Mouse (Mus musculus) hindbrain, postnatal 0 days (tissue): ENCODE measurements around the gene Nfkb1. TPM values are rescaled to one million over a fixed set of nuclear protein-coding genes. Genes with fewer than 3 reads are reported as not detected.

ENCODE experiments used
- ATAC-seq: fragments of 200-750 bp; cut with Nextera tagmentation; 2 replicates; pipeline ENCODE4 v1.8.0; 2017; ENCODE audit warnings: mild to moderate bottlenecking, moderate TSS enrichment, moderate library complexity
- DNase-seq: peaks from one replicate; pipeline ENCODE4 v3.0.0-alpha.2; 2015; ENCODE audit warnings: low spot score
- H3K27ac ChIP-seq: fragments of 300-500 bp; sonication (generic); 2 replicates; pipeline ENCODE4 v1.5.1; 2014; ENCODE audit warnings: mild to moderate bottlenecking
- H3K27me3 ChIP-seq: fragments of 300-500 bp; sonication (generic); 2 replicates; pipeline ENCODE4 v1.6.1; 2014; ENCODE audit warnings: low read length, mixed read lengths; ENCODE audit not compliant: insufficient read depth
- H3K36me3 ChIP-seq: fragments of 300-500 bp; sonication (generic); 2 replicates; pipeline ENCODE4 v1.6.1; 2014; ENCODE audit warnings: low read length, mixed read lengths; ENCODE audit not compliant: insufficient read depth
- H3K4me1 ChIP-seq: fragments of 300-500 bp; sonication (generic); 2 replicates; pipeline ENCODE4 v1.6.1; 2014; ENCODE audit warnings: antibody characterized with exemption, low read length, mixed read lengths; ENCODE audit not compliant: insufficient read depth
- H3K4me2 ChIP-seq: fragments of 300-500 bp; sonication (generic); 2 replicates; pipeline ENCODE4 v1.6.1; 2014; ENCODE audit warnings: low read depth, mild to moderate bottlenecking, low read length, moderate library complexity, mixed read lengths
- H3K4me3 ChIP-seq: fragments of 300-500 bp; sonication (generic); 2 replicates; pipeline ENCODE4 v1.5.1; 2014; ENCODE audit warnings: low read length
- H3K9ac ChIP-seq: fragments of 300-500 bp; sonication (generic); replicated peaks from 2 replicates; pipeline ENCODE4 v1.6.1; 2014; ENCODE audit warnings: mild to moderate bottlenecking, low read length, moderate library complexity, mixed read lengths
- H3K9me3 ChIP-seq: fragments of 300-500 bp; sonication (generic); 2 replicates; pipeline ENCODE4 v1.6.1; 2016; ENCODE audit warnings: low read length, mixed read lengths
- CTCF ChIP-seq: IDR thresholded peaks from 2 replicates; pipeline ENCODE4 v1.5.1; 2016; ENCODE audit warnings: antibody characterized with exemption, control low read depth, low read depth
- WGBS: fragments of 180-500 bp; shearing (Covaris S2); extraction: QIAGEN DNeasy Blood & Tissue Kit; methylation state at CpG from one replicate; pipeline ENCODE4 v1.1.7; 2014; 5-methylcytosine and 5-hydroxymethylcytosine counted together
- polyA plus RNA-seq: library from polyadenylated mRNA; unstranded; fragments of >200 nt; fragmentation: Nextera tagmentation; extraction: Ambion mirVana; gene quantifications from 2 replicates; pipeline ENCODE4 v1.2.1, GENCODE M21; 2015
- total RNA-seq: library from RNA; depleted of rRNA; stranded (reverse); fragments of >200 nt; gene quantifications from 2 replicates; pipeline ENCODE4 v1.2.3, GENCODE M21; 2014

Gene Nfkb1
- total and polyA plus RNA-seq, 2 experiments from 2014 or later: 5.1 to 40.1 TPM

DNA sequence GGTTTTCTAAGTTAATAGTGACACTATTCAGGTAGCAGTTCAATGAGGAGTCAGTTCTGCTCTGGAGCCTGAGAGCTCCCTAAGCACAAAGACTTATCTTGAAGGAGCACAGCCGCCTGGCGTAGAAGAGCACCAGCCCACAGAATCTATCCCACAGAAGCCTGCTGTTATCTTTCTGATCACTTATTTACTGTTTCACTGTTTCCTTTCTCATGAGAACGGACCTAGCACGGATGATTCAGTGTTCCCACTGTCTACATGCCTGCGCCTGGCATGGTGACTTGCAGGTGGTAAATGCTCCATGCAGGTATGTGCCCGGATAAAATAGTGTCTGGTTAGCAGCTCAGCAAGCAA is 27.8 kb upstream of the Nfkb1 start:
- TF ChIP-seq CTCF: no peak
- H3K36me3 ChIP-seq: no peaks in the 10 kb centered on the region
- no peak overlapping the region for H3K27ac ChIP-seq
- H3K27me3 ChIP-seq: no peaks in the 10 kb centered on the region
- no peak for DNase-seq
- no peak overlapping the region for H3K4me2 ChIP-seq
- H3K4me1 ChIP-seq: no peaks in the 10 kb centered on the region
- no peak overlapping the region for H3K9ac ChIP-seq
- no peaks in the 10 kb centered on the region for H3K9me3 ChIP-seq
- H3K4me3 ChIP-seq: no peak overlapping the region
- ATAC-seq: no peak
- 83% methylated on average over 6 of the region's 6 CpGs for WGBS

DNA sequence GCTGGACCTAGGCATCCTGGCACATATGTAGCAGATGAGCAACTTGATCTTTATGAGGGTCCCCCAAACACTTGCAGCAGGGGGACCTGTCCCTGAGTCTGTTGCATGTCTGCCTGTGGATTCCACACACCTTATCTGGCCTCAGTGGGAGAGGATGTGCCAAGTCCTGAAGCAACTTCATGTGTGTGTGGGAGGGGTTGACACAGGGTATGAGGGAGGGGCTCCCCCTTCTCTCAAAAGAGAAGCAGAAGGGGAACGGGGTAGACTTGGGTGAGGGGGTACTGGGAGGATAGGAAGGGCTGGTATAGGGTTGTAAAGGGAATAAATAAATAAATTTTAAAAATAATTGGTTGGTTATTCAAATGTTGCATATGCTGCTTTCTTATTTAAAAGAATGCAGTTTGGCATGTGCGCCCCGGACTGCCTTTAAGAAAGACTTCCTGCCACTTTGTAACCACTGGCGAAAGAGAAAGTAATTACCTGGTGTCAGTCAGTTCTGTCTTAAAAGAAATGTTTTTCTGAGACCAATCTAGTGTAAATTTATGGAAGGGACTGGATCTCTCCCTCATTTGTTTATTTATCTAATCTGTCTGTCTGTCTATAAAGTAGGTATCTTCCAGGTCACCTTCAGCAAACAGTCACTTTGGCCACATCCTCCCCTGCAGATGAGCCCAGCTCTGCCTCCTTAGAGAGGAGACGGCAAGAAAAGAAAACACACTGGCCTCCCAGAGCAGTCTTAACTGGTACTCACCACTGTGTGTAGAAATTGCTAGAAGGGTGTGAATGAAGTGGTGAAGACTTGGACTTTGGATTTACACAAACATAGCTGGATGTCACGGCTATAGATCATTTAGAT is 27.2 kb upstream of the Nfkb1 start:
- no peak for TF ChIP-seq CTCF
- ATAC-seq: no peak

DNA sequence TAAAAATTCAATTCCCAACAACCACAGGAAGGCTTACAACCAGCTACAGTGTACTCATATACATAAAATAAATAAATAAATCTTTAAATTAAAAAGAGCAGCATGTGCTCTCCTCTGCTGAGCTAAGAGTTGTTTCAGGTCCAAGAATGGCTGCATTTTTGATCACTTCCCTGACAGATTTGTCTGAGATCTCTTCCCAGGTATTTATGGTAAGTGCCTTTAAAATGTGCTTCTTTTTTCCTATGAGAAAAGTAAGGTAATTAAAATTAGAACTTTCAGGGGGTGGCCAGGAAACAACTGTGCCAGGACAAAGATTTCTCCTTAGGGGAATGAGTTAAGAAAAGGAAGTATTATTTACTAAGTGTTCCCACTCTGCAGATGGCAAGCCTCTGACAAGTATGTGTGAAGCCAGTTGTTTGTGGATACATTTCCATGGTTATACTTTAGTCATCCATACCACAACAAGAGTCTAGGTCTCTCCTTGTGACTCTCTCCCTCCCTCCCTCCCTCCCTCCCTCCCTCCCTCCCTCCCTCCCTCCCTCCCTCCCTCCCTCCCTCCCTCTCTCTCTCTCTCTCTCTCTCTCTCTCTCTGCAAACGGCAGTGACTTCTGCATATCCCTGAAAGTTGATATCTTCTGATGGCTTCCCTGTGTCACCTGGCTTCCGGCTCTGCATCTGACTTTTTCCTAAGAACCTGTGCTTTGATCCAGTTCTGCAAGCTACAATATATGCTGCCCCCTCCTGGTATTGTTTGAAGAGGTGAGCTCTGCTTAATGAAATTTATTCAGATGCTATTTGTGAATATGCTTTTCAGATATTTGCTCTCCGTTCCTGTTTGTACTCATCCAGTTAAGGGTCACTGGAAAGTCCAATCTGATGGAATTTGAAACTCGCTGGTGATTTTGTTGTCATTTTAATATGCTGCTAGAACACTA is 21.9 kb upstream of the Nfkb1 start:
- H3K9me3 ChIP-seq: no peaks in the 10 kb centered on the region
- 50% methylated on average over 3 of the region's 4 CpGs for WGBS
- no peak overlapping the region for H3K27ac ChIP-seq
- H3K9ac ChIP-seq: no peak overlapping the region
- no peaks in the 10 kb centered on the region for H3K4me1 ChIP-seq
- peak; percentile 63 for TF ChIP-seq CTCF
- ATAC-seq (no peak), DNase-seq (peak; percentile 82)
- H3K36me3 ChIP-seq: no peaks in the 10 kb centered on the region
- H3K4me2 ChIP-seq: no peak overlapping the region
- H3K27me3 ChIP-seq: no peaks in the 10 kb centered on the region
- no peak overlapping the region for H3K4me3 ChIP-seq

More for the DNA sequence above, 27.2 kb upstream of the Nfkb1 start:
- 80% methylated on average over 6 of the region's 6 CpGs for WGBS
- Histone ChIP-seq H3K27me3 (no peaks in the 10 kb centered on the region), H3K4me3 (no peak overlapping the region), H3K27ac (no peak overlapping the region), H3K9me3 (no peaks in the 10 kb centered on the region), H3K36me3 (no peaks in the 10 kb centered on the region), H3K4me2 (no peak overlapping the region), H3K4me1 (no peaks in the 10 kb centered on the region), H3K9ac (no peak overlapping the region)
- DNase-seq: no peak

DNA sequence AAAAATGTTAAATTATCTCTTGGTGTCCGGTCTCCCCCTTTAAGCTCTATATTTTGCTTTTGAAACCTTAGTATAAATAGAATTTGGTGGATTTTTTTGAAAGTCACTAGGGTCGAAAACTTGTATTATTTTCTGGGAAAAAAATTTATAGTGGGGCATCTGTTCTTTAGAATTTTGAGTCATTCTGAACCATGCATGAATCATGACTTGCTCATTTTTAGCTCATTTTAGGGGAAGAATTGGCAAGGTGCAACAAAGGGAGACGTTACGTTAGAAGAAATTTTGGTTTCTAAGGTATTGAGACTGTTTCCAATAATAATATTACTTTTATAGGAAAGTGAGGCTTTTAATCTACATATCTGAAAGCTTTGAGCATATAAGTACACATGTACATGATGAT is 20.3 kb upstream of the Nfkb1 start:
- no peak for DNase-seq
- Histone ChIP-seq H3K4me3 (no peak overlapping the region), H3K9ac (no peak overlapping the region), H3K4me1 (no peaks in the 10 kb centered on the region), H3K4me2 (no peak overlapping the region), H3K9me3 (no peaks in the 10 kb centered on the region), H3K27ac (no peak overlapping the region), H3K27me3 (no peaks in the 10 kb centered on the region), H3K36me3 (no peaks in the 10 kb centered on the region)
- no peak for ATAC-seq
- no peak for TF ChIP-seq CTCF
- 88% methylated on average over 4 of the region's 4 CpGs for WGBS

DNA sequence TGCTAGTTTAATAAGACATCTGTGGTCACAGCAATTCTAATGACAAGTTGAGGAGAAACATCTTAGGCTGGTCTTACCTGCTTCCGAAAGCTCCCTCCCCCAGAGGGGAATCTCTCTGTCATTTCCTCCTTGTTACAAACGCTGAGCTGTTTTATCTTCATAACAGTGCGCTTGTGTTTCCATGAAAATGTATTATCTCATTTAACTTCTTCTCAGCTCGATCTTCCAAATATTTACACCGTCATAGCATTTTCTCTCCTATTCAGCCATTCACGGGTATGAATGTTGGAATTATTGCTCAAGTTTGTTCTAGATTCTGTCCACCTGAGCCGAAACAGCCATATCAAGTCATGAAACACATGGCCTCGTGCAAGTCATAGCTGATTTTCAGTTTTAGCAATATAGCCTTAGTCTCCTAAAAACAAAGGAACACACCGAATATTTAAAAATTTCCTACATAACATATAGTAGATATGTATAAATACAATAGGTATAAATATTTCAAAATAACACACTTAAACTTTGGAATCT is 19.8 kb upstream of the Nfkb1 start:
- ATAC-seq (no peak), DNase-seq (no peak)
- TF ChIP-seq CTCF: no peak
- Histone ChIP-seq H3K9ac (no peak overlapping the region), H3K36me3 (no peaks in the 10 kb centered on the region), H3K27me3 (no peaks in the 10 kb centered on the region), H3K4me3 (no peak overlapping the region), H3K4me2 (no peak overlapping the region), H3K4me1 (no peaks in the 10 kb centered on the region), H3K27ac (no peak overlapping the region), H3K9me3 (no peaks in the 10 kb centered on the region)
- WGBS: 93% methylated on average over 9 of the region's 9 CpGs

DNA sequence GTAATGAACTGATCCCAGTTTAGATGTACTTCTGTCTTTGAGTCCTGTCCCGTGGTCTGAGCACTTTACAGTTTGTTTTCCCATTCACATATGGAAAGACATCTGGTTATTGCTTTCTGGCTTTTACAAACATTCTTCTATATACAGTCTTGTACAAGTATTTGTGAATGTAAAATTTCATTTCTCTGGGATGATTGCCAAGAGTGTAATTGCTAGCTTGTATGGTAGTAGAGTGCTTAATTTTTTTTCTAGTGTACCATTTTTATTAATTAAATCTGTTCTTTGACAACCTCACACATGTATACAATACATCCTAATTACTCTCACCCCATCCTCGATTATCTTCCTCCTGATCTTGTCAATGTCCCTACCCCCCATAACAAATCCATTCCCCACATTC is 12.0 kb upstream of the Nfkb1 start:
- H3K9me3 ChIP-seq: no peaks in the 10 kb centered on the region
- DNase-seq (no peak), ATAC-seq (no peak)
- H3K4me3 ChIP-seq: no peak overlapping the region
- no peaks in the 10 kb centered on the region for H3K27me3 ChIP-seq
- no peak for TF ChIP-seq CTCF
- no peak overlapping the region for H3K27ac ChIP-seq
- H3K4me1 ChIP-seq: no peaks in the 10 kb centered on the region
- H3K9ac ChIP-seq: no peak overlapping the region
- no peak overlapping the region for H3K4me2 ChIP-seq
- WGBS: 67% methylated on average over 2 of the region's 2 CpGs
- H3K36me3 ChIP-seq: no peaks in the 10 kb centered on the region
